Comparison of ENCODE assay signal across 1 mouse cellular context in the genomic region with DNA sequence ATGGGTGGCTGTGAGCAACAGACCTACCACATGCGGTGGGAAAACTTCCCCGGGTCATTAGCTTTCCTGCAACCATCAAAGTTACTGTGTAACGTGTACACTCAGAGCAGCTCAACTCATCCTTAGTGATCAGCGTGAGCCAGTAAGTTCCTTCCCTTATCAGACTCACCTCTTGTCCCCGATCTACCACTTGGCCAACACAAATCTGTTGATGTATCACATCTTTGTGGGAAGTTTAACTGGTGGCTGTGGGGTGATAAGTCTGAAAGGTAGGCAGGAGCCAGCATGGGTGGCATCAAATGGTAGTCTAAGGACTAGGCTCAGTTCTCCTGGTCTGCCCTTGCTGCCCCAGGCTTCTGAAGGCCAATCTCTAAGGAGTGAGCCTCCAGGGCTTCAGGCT.
A peak's percentile ranks its signal among the peaks of the same experiment; 100 is the strongest.
TF ChIP-seq lines count a peak whose summit lies in the region.

No protein-coding gene starts in this region.

TF ChIP-seq in MEL, 35 proteins besides CTCF, POLR2A, EP300 and RAD21:
- TF ChIP-seq TCF12 (IDR thresholded peaks at IDR 0.05; ENCODE audit: low read depth, low read length) (peak; percentile 74), TAL1 (IDR thresholded peaks at IDR 0.05; ENCODE audit: low read length) (no peak), RCOR1 (IDR thresholded peaks at IDR 0.05; ENCODE audit: low read depth, low read length) (peak; percentile 91), GATA1 (IDR thresholded peaks at IDR 0.05; ENCODE audit: low read depth, low read length) (peak; percentile 70)
